Mouse (Mus musculus): ENCODE data around the gene Krt14. TPM values are rescaled to one million over a fixed set of nuclear protein-coding genes. Genes with fewer than 3 reads are reported as not detected.

The Krt14 gene
- polyA plus RNA-seq, 1 experiment from 2014 or later, result 30.7 TPM

DNA sequence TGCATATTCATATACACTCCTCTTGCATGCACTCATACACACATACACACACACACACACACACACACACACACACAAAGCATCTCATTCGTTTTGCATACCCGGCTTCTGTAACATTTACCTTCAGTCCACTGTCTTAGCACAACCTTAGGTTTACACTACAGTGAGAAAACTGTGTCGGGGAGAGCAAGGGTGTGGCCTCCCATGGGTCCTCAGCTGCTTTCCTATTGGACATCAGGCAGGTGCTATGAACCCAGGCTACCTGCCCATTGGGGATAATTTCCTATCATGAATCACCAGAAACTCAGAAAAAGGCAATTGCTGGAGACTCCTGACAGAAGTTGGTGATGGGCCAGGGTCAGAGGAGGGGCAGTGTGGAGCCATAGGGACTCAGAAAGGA is 50.0 kb downstream of the Krt14 start:
- ATAC-seq (replicated peaks; ENCODE audit: insufficient number of reproducible peaks, low FRiP score, low TSS enrichment, low read depth), result no peak
- Histone ChIP-seq H3K27ac (replicated peaks; ENCODE audit: low read depth, low read length) (no peak overlapping the region), H3K36me3 (replicated peaks; ENCODE audit: control insufficient read depth, insufficient read depth, low read depth, low read length) (no peaks in the 10 kb centered on the region), H3K4me3 (ENCODE audit: low read depth, low read length) (no peak overlapping the region), H3K4me1 (ENCODE audit: control insufficient read depth, insufficient read depth, low read length) (no peaks in the 10 kb centered on the region), H3K4me2 (ENCODE audit: low read depth, low read length) (no peak overlapping the region), H3K9ac (replicated peaks; ENCODE audit: low read length) (no peak overlapping the region), H3K27me3 (ENCODE audit: control insufficient read depth, insufficient read depth, low read length) (no peaks in the 10 kb centered on the region), H3K9me3 (replicated peaks; ENCODE audit: control insufficient read depth, low read length) (no peaks in the 10 kb centered on the region)
- WGBS, result 78% methylated on average over 3 of the region's 3 CpGs
- no peak for DNase-seq (ENCODE audit: low spot score)

DNA sequence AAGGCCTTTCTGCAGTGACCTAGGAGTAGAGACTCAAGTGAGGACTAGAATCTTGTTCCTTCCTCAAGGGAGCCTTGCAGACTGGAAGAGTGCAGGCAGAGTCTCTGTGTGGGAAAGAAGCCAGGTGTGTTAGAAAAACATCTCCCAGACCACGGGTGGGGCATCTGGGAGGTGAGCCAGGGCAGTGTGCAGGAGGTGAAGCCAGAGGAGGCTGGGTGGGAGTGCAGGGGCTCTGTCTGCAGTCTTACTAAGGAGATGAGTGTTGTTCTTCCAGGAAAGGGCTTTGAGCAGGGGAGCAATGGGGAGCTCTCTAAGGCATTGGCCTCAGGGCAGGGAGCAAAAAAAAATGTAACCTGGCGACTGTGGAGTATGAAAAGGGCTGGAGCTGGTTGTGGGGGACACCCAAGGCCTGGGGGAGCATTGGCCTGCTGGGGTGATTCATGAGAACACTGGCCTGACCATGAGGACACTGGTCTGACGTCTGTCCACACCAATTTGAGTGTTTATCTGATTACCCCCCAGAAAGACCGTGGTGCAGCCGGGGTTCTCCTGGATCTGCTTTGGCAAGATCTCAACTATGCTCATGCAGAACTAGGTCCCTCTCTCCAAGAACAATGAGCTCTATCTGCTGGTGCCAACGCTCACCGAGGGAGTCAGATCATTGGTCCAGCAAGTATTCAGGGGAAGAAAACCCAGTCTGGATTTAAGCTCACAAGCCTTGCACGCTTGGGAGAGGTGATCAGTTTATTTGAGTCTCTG is 51.7 kb downstream of the Krt14 start:
- no peaks in the 10 kb centered on the region for H3K9me3 ChIP-seq (replicated peaks; ENCODE audit: control insufficient read depth, low read length)
- ATAC-seq (replicated peaks; ENCODE audit: insufficient number of reproducible peaks, low FRiP score, low TSS enrichment, low read depth) (no peak), DNase-seq (ENCODE audit: low spot score) (no peak)
- no peak overlapping the region for H3K4me3 ChIP-seq (ENCODE audit: low read depth, low read length)
- no peaks in the 10 kb centered on the region for H3K4me1 ChIP-seq (ENCODE audit: control insufficient read depth, insufficient read depth, low read length)
- H3K9ac ChIP-seq (replicated peaks; ENCODE audit: low read length), result no peak overlapping the region
- WGBS, result 71% methylated on average over 8 of the region's 8 CpGs
- H3K27me3 ChIP-seq (ENCODE audit: control insufficient read depth, insufficient read depth, low read length), result no peaks in the 10 kb centered on the region
- H3K27ac ChIP-seq (replicated peaks; ENCODE audit: low read depth, low read length), result no peak overlapping the region
- no peak overlapping the region for H3K4me2 ChIP-seq (ENCODE audit: low read depth, low read length)
- no peaks in the 10 kb centered on the region for H3K36me3 ChIP-seq (replicated peaks; ENCODE audit: control insufficient read depth, insufficient read depth, low read depth, low read length)

Other genes starting within 250 kb of the Krt14 start
- gene Krtap29-1, start 228.5 kb downstream of the Krt14 start, polyA plus RNA-seq (2014; fragmentation: Nextera tagmentation; extraction: Ambion mirVana), result not detected in 2 replicates
- not detected in 2 replicates for gene Krtap16-1, start 221.0 kb downstream of the Krt14 start, polyA plus RNA-seq (2014; fragmentation: Nextera tagmentation; extraction: Ambion mirVana)
- not detected in 2 replicates for gene Krtap17-1, start 213.6 kb downstream of the Krt14 start, polyA plus RNA-seq (2014; fragmentation: Nextera tagmentation; extraction: Ambion mirVana)
- gene Krt33a, start 191.3 kb downstream of the Krt14 start, polyA plus RNA-seq (2014; fragmentation: Nextera tagmentation; extraction: Ambion mirVana), result not detected in 2 replicates
- not detected in 2 replicates for gene Krt33b, start 177.7 kb downstream of the Krt14 start, polyA plus RNA-seq (2014; fragmentation: Nextera tagmentation; extraction: Ambion mirVana)
- not detected in 2 replicates for gene Krt34, start 166.0 kb downstream of the Krt14 start, polyA plus RNA-seq (2014; fragmentation: Nextera tagmentation; extraction: Ambion mirVana)
- gene Krt31, start 157.0 kb downstream of the Krt14 start, polyA plus RNA-seq (2014; fragmentation: Nextera tagmentation; extraction: Ambion mirVana), result not detected in 2 replicates
- gene Krt32, start 119.3 kb downstream of the Krt14 start, polyA plus RNA-seq (2014; fragmentation: Nextera tagmentation; extraction: Ambion mirVana), result not detected in 2 replicates
- not detected in 2 replicates for gene Krt35, start 111.3 kb downstream of the Krt14 start, polyA plus RNA-seq (2014; fragmentation: Nextera tagmentation; extraction: Ambion mirVana)
- gene Krt36, start 101.9 kb downstream of the Krt14 start, polyA plus RNA-seq (2014; fragmentation: Nextera tagmentation; extraction: Ambion mirVana), result 0.13 TPM in 1 of 2 replicates, not detected in the other
- gene Krt13, start 86.0 kb downstream of the Krt14 start, polyA plus RNA-seq (2014; fragmentation: Nextera tagmentation; extraction: Ambion mirVana), result not detected in 2 replicates
- gene Krt15, start 71.6 kb downstream of the Krt14 start, polyA plus RNA-seq (2014; fragmentation: Nextera tagmentation; extraction: Ambion mirVana), result 8.2 and 8.6 TPM in 2 replicates
- gene Krt19, start 58.9 kb downstream of the Krt14 start, polyA plus RNA-seq (2014; fragmentation: Nextera tagmentation; extraction: Ambion mirVana), result 8.0 and 10.5 TPM in 2 replicates
- not detected in 2 replicates for gene Krt9, start 14.3 kb downstream of the Krt14 start, polyA plus RNA-seq (2014; fragmentation: Nextera tagmentation; extraction: Ambion mirVana)
- not detected in 2 replicates for gene Krt16, start 41.4 kb upstream of the Krt14 start, polyA plus RNA-seq (2014; fragmentation: Nextera tagmentation; extraction: Ambion mirVana)
- 1.3 and 1.8 TPM in 2 replicates for gene Krt17, start 53.5 kb upstream of the Krt14 start, polyA plus RNA-seq (2014; fragmentation: Nextera tagmentation; extraction: Ambion mirVana)
- gene Krt42, start 62.3 kb upstream of the Krt14 start, polyA plus RNA-seq (2014; fragmentation: Nextera tagmentation; extraction: Ambion mirVana), result not detected in 2 replicates
- gene Eif1, start 112.3 kb upstream of the Krt14 start, polyA plus RNA-seq (2014; fragmentation: Nextera tagmentation; extraction: Ambion mirVana), result 1,683 and 1,757 TPM in 2 replicates
- not detected in 2 replicates for gene Gast, start 126.9 kb upstream of the Krt14 start, polyA plus RNA-seq (2014; fragmentation: Nextera tagmentation; extraction: Ambion mirVana)
- gene Hap1, start 148.6 kb upstream of the Krt14 start, polyA plus RNA-seq (2014; fragmentation: Nextera tagmentation; extraction: Ambion mirVana), result 5.5 and 6.2 TPM in 2 replicates
- gene Jup, start 190.2 kb upstream of the Krt14 start, polyA plus RNA-seq (2014; fragmentation: Nextera tagmentation; extraction: Ambion mirVana), result 31.8 and 37.4 TPM in 2 replicates
- gene P3h4, start 207.3 kb upstream of the Krt14 start, polyA plus RNA-seq (2014; fragmentation: Nextera tagmentation; extraction: Ambion mirVana), result 33.0 and 37.1 TPM in 2 replicates
- 60.0 and 69.4 TPM in 2 replicates for gene Fkbp10, start 208.1 kb upstream of the Krt14 start, polyA plus RNA-seq (2014; fragmentation: Nextera tagmentation; extraction: Ambion mirVana)
- gene Nt5c3b, start 234.3 kb upstream of the Krt14 start, polyA plus RNA-seq (2014; fragmentation: Nextera tagmentation; extraction: Ambion mirVana), result 136 and 145 TPM in 2 replicates
- 0.52 and 0.57 TPM in 2 replicates for gene Klhl10, start 234.4 kb upstream of the Krt14 start, polyA plus RNA-seq (2014; fragmentation: Nextera tagmentation; extraction: Ambion mirVana)

Data from embryonic facial prominence, embryonic 11.5 days (tissue).